Mouse (Mus musculus) midbrain, embryonic 16.5 days (tissue): ENCODE data around the gene Plppr4. TPM values are rescaled to one million over a fixed set of nuclear protein-coding genes. Genes with fewer than 3 reads are reported as not detected.

ENCODE experiments used
- ATAC-seq: fragments of 200-750 bp; cut with Nextera tagmentation; 2 replicates; pipeline ENCODE4 v1.8.0; 2017; ENCODE audit warnings: moderate TSS enrichment
- H3K27ac ChIP-seq: fragments of 300-500 bp; sonication (generic); 2 replicates; pipeline ENCODE4 v1.5.1; 2014; ENCODE audit warnings: mild to moderate bottlenecking, low read length, mixed read lengths
- H3K27me3 ChIP-seq: fragments of 300-500 bp; sonication (generic); 2 replicates; pipeline ENCODE4 v1.6.1; 2014; ENCODE audit warnings: low read depth, low read length, mixed read lengths; ENCODE audit not compliant: control insufficient read depth, insufficient read depth
- H3K36me3 ChIP-seq: fragments of 300-500 bp; sonication (generic); 2 replicates; pipeline ENCODE4 v1.6.1; 2014; ENCODE audit warnings: mild to moderate bottlenecking, low read length, moderate library complexity, mixed read lengths; ENCODE audit not compliant: control insufficient read depth, insufficient read depth
- H3K4me1 ChIP-seq: fragments of 300-500 bp; sonication (generic); 2 replicates; pipeline ENCODE4 v1.6.1; 2014; ENCODE audit warnings: mild to moderate bottlenecking, low read length, mixed read lengths; ENCODE audit not compliant: control insufficient read depth, insufficient read depth
- H3K4me2 ChIP-seq: fragments of 300-500 bp; sonication (generic); 2 replicates; pipeline ENCODE4 v1.6.1; 2014; ENCODE audit warnings: mild to moderate bottlenecking, low read length, mixed read lengths
- H3K4me3 ChIP-seq: fragments of 300-500 bp; sonication (generic); 2 replicates; pipeline ENCODE4 v1.5.1; 2014; ENCODE audit warnings: low read depth, mild to moderate bottlenecking, low read length, moderate library complexity, mixed read lengths
- H3K9ac ChIP-seq: fragments of 300-500 bp; sonication (generic); 2 replicates; pipeline ENCODE4 v1.6.1; 2014; ENCODE audit warnings: low read depth, low read length, mixed read lengths
- H3K9me3 ChIP-seq: fragments of 300-500 bp; sonication (generic); replicated peaks from 2 replicates; pipeline ENCODE4 v1.6.1; 2014; ENCODE audit warnings: mild to moderate bottlenecking, low read length, mixed read lengths; ENCODE audit not compliant: control insufficient read depth, poor library complexity, severe bottlenecking
- WGBS: fragments of 180-500 bp; shearing (Covaris S2); extraction: QIAGEN DNeasy Blood & Tissue Kit; methylation state at CpG from one replicate; pipeline ENCODE4 v1.1.7; 2014; 5-methylcytosine and 5-hydroxymethylcytosine counted together
- microRNA-seq: library from miRNA; unstranded; fragments of <30 nt; microRNA quantifications from one replicate; pipeline ENCODE4, GENCODE M21; 2017
- polyA plus RNA-seq: library from polyadenylated mRNA; unstranded; fragments of >200 nt; fragmentation: Nextera tagmentation; extraction: Ambion mirVana; gene quantifications from 2 replicates; pipeline ENCODE4 v1.2.1, GENCODE M21; 2015

Gene Plppr4
- polyA plus RNA-seq, 1 experiment from 2014 or later = 44.7 TPM

DNA sequence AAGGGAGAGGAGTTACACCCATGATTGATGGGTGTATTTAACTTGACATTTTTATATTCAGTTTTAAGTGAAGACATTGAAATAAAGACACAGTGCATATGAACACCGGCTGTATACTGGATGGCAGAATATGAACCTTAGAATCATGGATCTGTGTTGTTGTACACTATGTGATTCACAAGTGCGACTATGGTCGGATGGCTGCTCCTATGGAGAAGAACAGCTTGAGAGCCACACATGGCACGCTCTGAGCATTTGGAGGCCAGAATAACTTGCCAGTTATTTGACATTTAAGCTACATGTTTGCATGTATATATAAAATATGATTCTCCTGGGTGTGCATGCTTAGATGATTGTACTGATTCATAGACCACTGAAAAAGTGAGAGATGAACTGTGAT lies 53.1 kb downstream of the Plppr4 start:
- Histone ChIP-seq H3K4me3 (no peak overlapping the region), H3K4me1 (no peaks in the 10 kb centered on the region), H3K27me3 (no peaks in the 10 kb centered on the region), H3K27ac (no peak overlapping the region), H3K9me3 (no peaks in the 10 kb centered on the region), H3K9ac (no peak overlapping the region), H3K4me2 (no peak overlapping the region), H3K36me3 (no peaks in the 10 kb centered on the region)
- ATAC-seq = no peak
- 95% methylated on average over 4 of the region's 4 CpGs for WGBS

- Histone ChIP-seq H3K9ac (no peak overlapping the region), H3K4me3 (no peak overlapping the region)
Observed at GRCm38 (mm10) chr3:117304037-117304436, 56.6 kb downstream of the Plppr4 start.

GRCm38 (mm10) chr3:117300735-117301271 lies 59.9 kb downstream of the Plppr4 start:
- ATAC-seq = peak; percentile 81
- H3K36me3 ChIP-seq = no peaks in the 10 kb centered on the region
- 58% methylated on average over 1 of the region's 1 CpGs for WGBS
- H3K9ac ChIP-seq = no peak overlapping the region
- H3K4me2 ChIP-seq = no peak overlapping the region
- no peak overlapping the region for H3K4me3 ChIP-seq
- 0 out of 2 replicates have a peak, but pooled peaks cover 4% of the 10 kb centered on the region for H3K4me1 ChIP-seq
- H3K27ac ChIP-seq = no peak overlapping the region
- H3K27me3 ChIP-seq = no peaks in the 10 kb centered on the region
- H3K9me3 ChIP-seq = no peaks in the 10 kb centered on the region

More at GRCm38 (mm10) chr3:117304037-117304436, 56.6 kb downstream of the Plppr4 start:
- 0 out of 2 replicates have a peak, but pooled peaks cover 4% of the 10 kb centered on the region for H3K4me1 ChIP-seq
- 95% methylated on average over 2 of the region's 2 CpGs for WGBS
- no peak overlapping the region for H3K4me2 ChIP-seq
- H3K36me3 ChIP-seq = no peaks in the 10 kb centered on the region
- no peak overlapping the region for H3K27ac ChIP-seq
- ATAC-seq = no peak
- no peaks in the 10 kb centered on the region for H3K27me3 ChIP-seq
- no peaks in the 10 kb centered on the region for H3K9me3 ChIP-seq

- ATAC-seq = no peak
- no peak overlapping the region for H3K27ac ChIP-seq
- no peaks in the 10 kb centered on the region for H3K36me3 ChIP-seq
- no peak overlapping the region for H3K4me3 ChIP-seq
- no peak overlapping the region for H3K9ac ChIP-seq
- H3K27me3 ChIP-seq = no peaks in the 10 kb centered on the region
- H3K4me1 ChIP-seq = peaks cover 6% of the 10 kb centered on the region; the same call in 1 of the 2 replicates
- H3K4me2 ChIP-seq = no peak overlapping the region
- H3K9me3 ChIP-seq = no peaks in the 10 kb centered on the region
- 90% methylated on average over 1 of the region's 1 CpGs for WGBS
Observed at GRCm38 (mm10) chr3:117297735-117298134, 62.9 kb downstream of the Plppr4 start.

GRCm38 (mm10) chr3:117294308-117294925 lies 66.3 kb downstream of the Plppr4 start:
- Histone ChIP-seq H3K9ac (no peak overlapping the region), H3K4me2 (no peak overlapping the region), H3K27me3 (no peaks in the 10 kb centered on the region), H3K9me3 (no peaks in the 10 kb centered on the region), H3K4me3 (no peak overlapping the region), H3K36me3 (no peaks in the 10 kb centered on the region), H3K27ac (peak overlapping the region; percentile 49), H3K4me1 (peaks cover 2% of the 10 kb centered on the region; the same call in 1 of the 2 replicates)
- WGBS = 73% methylated on average over 2 of the region's 2 CpGs
- ATAC-seq = no peak

Small RNA genes lying within 50 kb of the gene (microRNA-seq; reads per million reads assigned to microRNA genes)
- gene Gm22408 = not detected

Other genes with a start within 250 kb of the Plppr4 start
- 7.9 and 10.3 TPM in 2 replicates for gene Plppr5, start 214.0 kb upstream of the Plppr4 start, polyA plus RNA-seq